Mouse (Mus musculus): Measurements from ENCODE around the gene Duxbl3.
"Not testable (repeated sequence)": the region's sequence is repeated elsewhere in the genome, so short reads cannot be mapped to it uniquely, and the experiment has no call there.

Duxbl3 gene

GRCm38 (mm10) chr14:26257756-26258617, at the start of gene Duxbl3:
Gene Duxbl3 (plus strand): TSS chr14:26257962.
- not testable (repeated sequence) for DNase-seq

GRCm38 (mm10) chr14:26216233-26217000, 41.3 kb upstream of the Duxbl3 start:
- not testable (repeated sequence) for DNase-seq

- DNase-seq, result not testable (repeated sequence)
These were observed 20.6 kb upstream of the Duxbl3 start for GRCm38 (mm10) chr14:26237183-26237582.

GRCm38 (mm10) chr14:26258729-26259128, 967 bp downstream of the Duxbl3 start:
- DNase-seq, result not testable (repeated sequence)

GRCm38 (mm10) chr14:26286737-26287136, 29.0 kb downstream of the Duxbl3 start:
- not testable (repeated sequence) for DNase-seq

GRCm38 (mm10) chr14:26293859-26294258, 36.1 kb downstream of the Duxbl3 start:
- no peak for DNase-seq

GRCm38 (mm10) chr14:26297055-26297454, 39.3 kb downstream of the Duxbl3 start:
- no peak for DNase-seq

- DNase-seq, result no peak
These were observed 39.7 kb downstream of the Duxbl3 start for GRCm38 (mm10) chr14:26297484-26297883.

GRCm38 (mm10) chr14:26303111-26303510, 45.3 kb downstream of the Duxbl3 start:
- DNase-seq, result peak; percentile 33

GRCm38 (mm10) chr14:26306032-26306431, 48.3 kb downstream of the Duxbl3 start:
- no peak for DNase-seq

GRCm38 (mm10) chr14:26308813-26309212, 51.1 kb downstream of the Duxbl3 start:
- no peak for DNase-seq

GRCm38 (mm10) chr14:26309511-26309910, 51.7 kb downstream of the Duxbl3 start:
- no peak for DNase-seq

GRCm38 (mm10) chr14:26316246-26316730, 58.5 kb downstream of the Duxbl3 start:
- DNase-seq, result no peak
